Mouse (Mus musculus) heart, postnatal 0 days (tissue): Measurements from ENCODE around the gene Spsb1. TPM values are rescaled to one million over a fixed set of nuclear protein-coding genes. Genes with fewer than 3 reads are reported as not detected.

Experiments used
- ATAC-seq: fragments of 200-750 bp; cut with Nextera tagmentation; 2 replicates; pipeline ENCODE4 v1.8.0; 2017; ENCODE audit warnings: low read depth, moderate number of reproducible peaks, moderate library complexity; ENCODE audit not compliant: insufficient read depth
- DNase-seq: peaks from one replicate; pipeline ENCODE4 v3.0.0-alpha.2; 2016; ENCODE audit warnings: low spot score
- H3K27ac ChIP-seq: fragments of 300-500 bp; sonication (generic); 2 replicates; pipeline ENCODE4 v1.5.1; 2014; ENCODE audit warnings: low read depth, mild to moderate bottlenecking
- H3K27me3 ChIP-seq: fragments of 300-500 bp; sonication (generic); 2 replicates; pipeline ENCODE4 v1.6.1; 2014; ENCODE audit warnings: low read length, mixed read lengths; ENCODE audit not compliant: control insufficient read depth, insufficient read depth
- H3K36me3 ChIP-seq: fragments of 300-500 bp; sonication (generic); replicated peaks from 2 replicates; pipeline ENCODE4 v1.6.1; 2014; ENCODE audit warnings: low read length, mixed read lengths; ENCODE audit not compliant: control insufficient read depth, insufficient read depth
- H3K4me1 ChIP-seq: fragments of 300-500 bp; sonication (generic); 2 replicates; pipeline ENCODE4 v1.6.1; 2014; ENCODE audit warnings: antibody characterized with exemption; ENCODE audit not compliant: control insufficient read depth, insufficient read depth
- H3K4me2 ChIP-seq: fragments of 300-500 bp; sonication (generic); 2 replicates; pipeline ENCODE4 v1.6.1; 2014; ENCODE audit warnings: low read depth, mild to moderate bottlenecking, low read length, moderate library complexity
- H3K4me3 ChIP-seq: fragments of 300-500 bp; sonication (generic); 2 replicates; pipeline ENCODE4 v1.5.1; 2014; ENCODE audit warnings: low read depth, low read length
- H3K9ac ChIP-seq: fragments of 300-500 bp; sonication (generic); replicated peaks from 2 replicates; pipeline ENCODE4 v1.6.1; 2014; ENCODE audit warnings: low read depth, low read length, mixed read lengths
- H3K9me3 ChIP-seq: fragments of 300-500 bp; sonication (generic); replicated peaks from 2 replicates; pipeline ENCODE4 v1.6.1; 2016; ENCODE audit warnings: low read length; ENCODE audit not compliant: control insufficient read depth
- CTCF ChIP-seq: IDR thresholded peaks from 2 replicates; pipeline ENCODE4 v1.5.1; 2016; ENCODE audit warnings: antibody characterized with exemption, control low read depth, low read depth
- EP300 ChIP-seq: IDR thresholded peaks from 2 replicates; pipeline ENCODE4 v1.6.1; 2016; ENCODE audit warnings: antibody characterized with exemption, low read depth
- WGBS: fragments of 180-500 bp; shearing (Covaris S2); extraction: QIAGEN DNeasy Blood & Tissue Kit; methylation state at CpG from one replicate; pipeline ENCODE4 v1.1.7; 2014; 5-methylcytosine and 5-hydroxymethylcytosine counted together
- polyA plus RNA-seq: library from polyadenylated mRNA; unstranded; fragments of >200 nt; fragmentation: Nextera tagmentation; extraction: Ambion mirVana; gene quantifications from 2 replicates; pipeline ENCODE4 v1.2.1, GENCODE M21; 2015
- total RNA-seq: library from RNA; depleted of rRNA; stranded (reverse); fragments of >200 nt; gene quantifications from 2 replicates; pipeline ENCODE4 v1.2.3, GENCODE M21; 2014; ENCODE audit warnings: low replicate concordance

Spsb1 gene
- total and polyA plus RNA-seq, 2 experiments from 2014 or later: 13.2 to 15.2 TPM

- 0 out of 2 replicates have a peak, but pooled peaks cover 3% of the 10 kb centered on the region for H3K9me3 ChIP-seq
- H3K4me1 ChIP-seq: peaks cover 4% of the 10 kb centered on the region; the same call in 1 of the 2 replicates
- H3K9ac ChIP-seq: no peak overlapping the region
- no peak overlapping the region for H3K27ac ChIP-seq
- no peaks in the 10 kb centered on the region for H3K27me3 ChIP-seq
- no peak for DNase-seq
- H3K4me3 ChIP-seq: no peak overlapping the region
- no peak for ATAC-seq
- TF ChIP-seq EP300 (no peak), CTCF (0 out of 2 replicates have a peak, but pooled peaks have one; percentile 6)
- no peaks in the 10 kb centered on the region for H3K36me3 ChIP-seq
- H3K4me2 ChIP-seq: no peak overlapping the region
Observed at GRCm38 (mm10) chr4:149870412-149870811, 84.4 kb downstream of the Spsb1 start.

GRCm38 (mm10) chr4:149868725-149869124 lies 86.1 kb downstream of the Spsb1 start:
- no peak for ATAC-seq
- WGBS: 77% methylated on average over 14 of the region's 14 CpGs

GRCm38 (mm10) chr4:149868009-149868408 lies 86.8 kb downstream of the Spsb1 start:
- Histone ChIP-seq H3K4me2 (no peak overlapping the region), H3K4me3 (no peak overlapping the region), H3K4me1 (peaks cover 4% of the 10 kb centered on the region; the same call in 1 of the 2 replicates), H3K36me3 (no peaks in the 10 kb centered on the region), H3K9ac (no peak overlapping the region), H3K9me3 (0 out of 2 replicates have a peak, but pooled peaks cover 3% of the 10 kb centered on the region), H3K27ac (peak overlapping the region; percentile 46; the same call in 1 of the 2 replicates), H3K27me3 (no peaks in the 10 kb centered on the region)
- TF ChIP-seq CTCF: no peak
- TF ChIP-seq EP300: no peak
- WGBS: 21% methylated on average over 9 of the region's 9 CpGs
- ATAC-seq: no peak
- peak; percentile 56 for DNase-seq

More at GRCm38 (mm10) chr4:149868725-149869124, 86.1 kb downstream of the Spsb1 start:
- H3K4me2 ChIP-seq: no peak overlapping the region
- H3K4me3 ChIP-seq: no peak overlapping the region
- no peaks in the 10 kb centered on the region for H3K36me3 ChIP-seq
- H3K27ac ChIP-seq: no peak overlapping the region
- H3K9ac ChIP-seq: no peak overlapping the region
- H3K27me3 ChIP-seq: no peaks in the 10 kb centered on the region
- H3K9me3 ChIP-seq: 0 out of 2 replicates have a peak, but pooled peaks cover 3% of the 10 kb centered on the region
- no peak for DNase-seq
- TF ChIP-seq CTCF (no peak), EP300 (no peak)
- H3K4me1 ChIP-seq: peaks cover 4% of the 10 kb centered on the region; the same call in 1 of the 2 replicates

- TF ChIP-seq CTCF (no peak), EP300 (no peak)
- WGBS: 75% methylated on average over 4 of the region's 4 CpGs
- no peak for DNase-seq
- no peak overlapping the region for H3K4me2 ChIP-seq
- H3K4me1 ChIP-seq: peaks cover 4% of the 10 kb centered on the region; the same call in 1 of the 2 replicates
- no peak overlapping the region for H3K27ac ChIP-seq
- H3K9me3 ChIP-seq: 0 out of 2 replicates have a peak, but pooled peaks cover 3% of the 10 kb centered on the region
- no peak for ATAC-seq
- H3K27me3 ChIP-seq: no peaks in the 10 kb centered on the region
- no peaks in the 10 kb centered on the region for H3K36me3 ChIP-seq
- no peak overlapping the region for H3K9ac ChIP-seq
- H3K4me3 ChIP-seq: no peak overlapping the region
Observed at GRCm38 (mm10) chr4:149867351-149867750, 87.5 kb downstream of the Spsb1 start.

DNA sequence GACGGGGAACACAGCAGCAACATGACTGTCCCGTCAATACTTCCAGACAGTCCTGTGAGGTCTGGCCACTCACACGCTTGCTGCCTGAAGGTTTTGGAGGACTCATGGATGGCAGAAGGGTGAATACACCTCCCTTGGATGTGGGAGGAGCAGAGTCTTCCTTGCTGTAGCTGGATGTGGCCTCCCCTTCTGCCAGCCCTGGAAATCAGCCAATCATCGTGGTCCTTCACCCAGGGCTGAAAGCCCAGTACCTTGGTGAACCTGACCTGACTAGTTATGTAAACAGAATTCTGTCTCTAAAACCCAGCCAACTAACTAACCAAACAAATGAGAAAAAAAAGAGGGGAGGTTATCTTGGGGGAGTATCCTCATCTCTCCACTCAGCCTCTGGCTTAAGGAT lies 90.4 kb downstream of the Spsb1 start:
- Histone ChIP-seq H3K4me2 (no peak overlapping the region), H3K9me3 (no peaks in the 10 kb centered on the region), H3K4me3 (no peak overlapping the region), H3K36me3 (no peaks in the 10 kb centered on the region), H3K27ac (no peak overlapping the region), H3K9ac (no peak overlapping the region), H3K27me3 (no peaks in the 10 kb centered on the region), H3K4me1 (peaks cover 4% of the 10 kb centered on the region; the same call in 1 of the 2 replicates)
- DNase-seq (no peak), ATAC-seq (no peak)
- WGBS: 59% methylated on average over 4 of the region's 4 CpGs
- no peak for TF ChIP-seq EP300
- no peak for TF ChIP-seq CTCF

DNA sequence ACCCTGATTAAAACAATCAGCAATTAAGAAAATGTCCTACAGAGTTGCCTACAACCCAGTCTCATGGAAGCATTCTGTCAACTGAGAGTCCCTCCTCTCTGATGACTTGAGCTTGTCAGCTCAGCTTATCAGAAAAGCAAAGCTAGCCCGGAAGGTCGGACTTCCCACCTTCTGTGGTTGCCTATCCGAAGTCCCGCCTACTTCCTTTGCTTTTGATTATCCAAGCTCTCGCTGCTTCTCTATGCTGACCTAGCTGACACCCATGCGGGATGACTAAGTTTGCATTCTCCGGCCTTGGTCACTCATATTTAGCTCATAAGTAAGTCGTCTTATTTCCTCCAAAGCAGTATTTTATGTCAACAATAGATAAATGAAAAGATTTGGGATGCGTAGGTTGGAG lies 91.3 kb downstream of the Spsb1 start:
- no peak for TF ChIP-seq CTCF
- no peak for TF ChIP-seq EP300
- DNase-seq: no peak
- WGBS: 58% methylated on average over 9 of the region's 9 CpGs

More for the DNA sequence above, 91.3 kb downstream of the Spsb1 start:
- no peak for ATAC-seq
- Histone ChIP-seq H3K4me3 (no peak overlapping the region), H3K9me3 (no peaks in the 10 kb centered on the region), H3K9ac (no peak overlapping the region), H3K27ac (no peak overlapping the region), H3K27me3 (no peaks in the 10 kb centered on the region), H3K36me3 (no peaks in the 10 kb centered on the region), H3K4me1 (peaks cover 4% of the 10 kb centered on the region; the same call in 1 of the 2 replicates), H3K4me2 (no peak overlapping the region)
